Mouse (Mus musculus) hindbrain, embryonic 13.5 days (tissue): ENCODE results near the gene Txndc12. TPM values are rescaled to one million over a fixed set of nuclear protein-coding genes. Genes with fewer than 3 reads are reported as not detected.
A peak's percentile ranks its signal among the peaks of the same experiment; 100 is the strongest.

Experiments used
- ATAC-seq: fragments of 200-750 bp; cut with Nextera tagmentation; 2 replicates; pipeline ENCODE4 v1.8.0; 2017; ENCODE audit warnings: moderate TSS enrichment; ENCODE audit not compliant: low FRiP score
- H3K27ac ChIP-seq: fragments of 300-500 bp; sonication (generic); 2 replicates; pipeline ENCODE4 v1.5.1; 2015; ENCODE audit warnings: inconsistent platforms, mild to moderate bottlenecking, moderate library complexity
- H3K27me3 ChIP-seq: fragments of 300-500 bp; sonication (generic); 2 replicates; pipeline ENCODE4 v1.6.1; 2015; ENCODE audit warnings: mild to moderate bottlenecking, inconsistent platforms
- H3K36me3 ChIP-seq: fragments of 300-500 bp; sonication (generic); 2 replicates; pipeline ENCODE4 v1.6.1; 2015; ENCODE audit warnings: mild to moderate bottlenecking, inconsistent platforms
- H3K4me1 ChIP-seq: fragments of 300-500 bp; sonication (generic); replicated peaks from 2 replicates; pipeline ENCODE4 v1.6.1; 2015; ENCODE audit warnings: inconsistent platforms
- H3K4me2 ChIP-seq: fragments of 300-500 bp; sonication (generic); 2 replicates; pipeline ENCODE4 v1.6.1; 2015; ENCODE audit warnings: inconsistent platforms, mild to moderate bottlenecking, moderate library complexity
- H3K4me3 ChIP-seq: fragments of 300-500 bp; sonication (generic); 2 replicates; pipeline ENCODE4 v1.5.1; 2015; ENCODE audit warnings: mild to moderate bottlenecking, inconsistent platforms
- H3K9ac ChIP-seq: fragments of 300-500 bp; sonication (generic); 2 replicates; pipeline ENCODE4 v1.6.1; 2015; ENCODE audit warnings: mild to moderate bottlenecking, inconsistent platforms
- H3K9me3 ChIP-seq: fragments of 300-500 bp; sonication (generic); 2 replicates; pipeline ENCODE4 v1.6.1; 2016; ENCODE audit warnings: inconsistent platforms
- WGBS: fragments of 180-500 bp; shearing (Covaris S2); methylation state at CpG from one replicate; pipeline ENCODE4 v1.1.7; 2015; 5-methylcytosine and 5-hydroxymethylcytosine counted together
- polyA plus RNA-seq: library from polyadenylated mRNA; unstranded; fragments of >200 nt; fragmentation: Nextera tagmentation; extraction: Ambion mirVana; gene quantifications from 2 replicates; pipeline ENCODE4 v1.2.1, GENCODE M21; 2015

Txndc12 gene
- polyA plus RNA-seq = 75.1 and 79.5 TPM in 2 replicates

DNA sequence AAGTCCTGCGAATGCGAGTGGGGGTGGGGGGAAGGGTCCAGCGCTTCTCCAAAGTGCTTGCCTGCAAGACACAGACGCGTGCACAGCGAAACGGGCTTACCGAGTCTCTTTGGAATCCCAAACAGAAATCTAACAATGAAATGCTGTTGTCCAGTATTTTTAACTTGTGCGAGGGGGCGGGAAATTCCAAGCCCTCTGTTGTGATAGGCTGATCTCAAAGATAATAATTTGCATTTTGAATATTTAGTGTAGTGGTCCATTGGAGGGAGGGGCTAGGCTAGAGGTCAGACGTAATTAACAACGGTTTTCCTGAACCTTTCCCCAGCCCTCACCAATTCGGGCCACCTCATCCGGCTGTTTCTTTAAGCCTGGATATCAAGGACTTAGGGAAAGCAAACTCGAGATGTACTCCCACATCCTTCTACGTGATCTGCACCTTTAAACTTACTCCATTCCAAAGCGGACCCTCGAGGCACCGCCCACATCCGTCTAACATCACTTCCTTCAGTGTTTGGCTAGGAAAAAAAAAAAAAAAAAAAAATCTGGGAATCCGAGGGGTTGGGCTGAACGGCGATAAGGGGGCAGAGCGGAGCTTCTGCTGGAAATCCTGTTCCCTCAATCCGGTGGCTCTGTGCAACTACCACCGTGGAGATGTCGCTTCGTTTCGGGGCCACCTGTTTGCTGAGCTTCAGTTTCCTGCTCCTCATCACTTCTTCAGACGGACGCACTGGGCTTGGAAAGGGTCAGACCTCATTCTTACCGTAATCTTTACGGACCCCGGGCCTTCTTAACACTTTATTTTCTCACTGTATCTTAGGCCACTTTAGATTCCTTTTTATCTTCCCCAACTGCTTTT, at the start of gene Txndc12:
Gene Txndc12, plus strand, starts transcription at position 487 of the 856 bp plus-strand sequence.
- peak within 1 kb of the TSS; percentile 81 for H3K4me3 ChIP-seq
- peaks cover 52% of the 10 kb centered on the region for H3K4me1 ChIP-seq
- H3K36me3 ChIP-seq = peaks cover 5% of the 10 kb centered on the region; the same call in 1 of the 2 replicates
- no peaks in the 10 kb centered on the region for H3K9me3 ChIP-seq
- H3K27ac ChIP-seq = peak within 1 kb of the TSS; percentile 100
- H3K27me3 ChIP-seq = no peaks in the 10 kb centered on the region
- peak; percentile 84 for ATAC-seq
- H3K9ac ChIP-seq = peak within 1 kb of the TSS; percentile 99
- H3K4me2 ChIP-seq = peak within 1 kb of the TSS; percentile 88
- WGBS = under 1% methylated on average over 34 of the region's 34 CpGs

DNA sequence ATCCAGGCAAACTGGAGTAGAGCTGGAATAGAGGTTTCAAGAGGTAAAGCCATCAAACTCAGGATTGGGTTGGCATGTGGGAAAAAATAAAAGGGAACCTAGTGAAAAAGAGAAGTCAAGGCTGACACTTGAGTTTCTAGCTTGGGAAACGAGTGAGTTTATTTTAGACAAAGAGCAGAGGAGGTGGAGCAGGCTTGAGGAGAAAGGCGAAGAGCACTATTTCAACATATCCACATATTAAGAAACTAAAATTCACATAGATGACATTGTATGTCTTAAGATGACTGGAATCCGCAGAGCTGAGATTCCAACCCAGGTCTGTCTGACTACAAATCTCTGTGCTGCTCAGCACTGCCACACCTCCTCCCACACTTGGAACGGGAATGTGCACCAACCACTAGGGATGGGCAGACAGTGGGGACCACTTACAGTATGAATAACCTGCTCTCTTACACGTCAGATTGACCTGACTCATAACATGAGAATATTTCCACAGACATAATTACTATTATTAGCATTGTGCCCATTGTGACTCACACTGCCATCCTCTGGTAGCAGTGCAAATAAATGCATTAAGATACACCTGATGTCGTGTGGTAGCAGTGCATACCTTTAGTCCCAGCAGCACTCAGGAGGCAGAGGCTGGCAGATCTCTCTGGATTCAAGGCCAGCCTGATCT, 45.0 kb upstream of the Txndc12 start:
- Histone ChIP-seq H3K4me2 (no peak overlapping the region), H3K27ac (no peak overlapping the region), H3K9me3 (no peaks in the 10 kb centered on the region), H3K9ac (no peak overlapping the region), H3K36me3 (no peaks in the 10 kb centered on the region), H3K4me1 (no peaks in the 10 kb centered on the region), H3K4me3 (no peak overlapping the region), H3K27me3 (no peaks in the 10 kb centered on the region)
- ATAC-seq = no peak
- 84% methylated on average over 6 of the region's 6 CpGs for WGBS

DNA sequence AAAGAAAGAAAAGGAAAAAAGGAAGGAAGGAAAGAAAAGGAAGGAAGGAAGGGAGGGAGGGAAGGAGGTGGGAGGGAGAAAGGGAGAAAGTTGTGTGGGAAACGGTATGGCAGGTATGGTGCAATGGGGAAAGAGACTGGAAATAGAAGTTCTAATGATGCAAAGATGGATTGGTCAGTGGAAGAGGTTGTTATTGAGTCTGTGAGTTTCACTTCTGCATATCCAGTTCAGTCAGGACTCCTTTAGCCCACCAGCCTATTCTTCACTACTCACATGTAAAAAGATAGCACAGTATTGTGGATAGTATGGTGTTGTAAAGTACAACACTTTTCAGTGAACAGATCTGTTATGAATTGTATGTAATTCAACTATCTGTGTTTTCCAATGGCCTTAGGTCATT, 43.9 kb upstream of the Txndc12 start:
- Histone ChIP-seq H3K4me1 (no peaks in the 10 kb centered on the region), H3K27ac (no peak overlapping the region), H3K9me3 (no peaks in the 10 kb centered on the region), H3K9ac (no peak overlapping the region), H3K4me2 (no peak overlapping the region), H3K4me3 (no peak overlapping the region), H3K27me3 (no peaks in the 10 kb centered on the region), H3K36me3 (no peaks in the 10 kb centered on the region)
- ATAC-seq = no peak
- WGBS = 81% methylated on average over 1 of the region's 1 CpGs

DNA sequence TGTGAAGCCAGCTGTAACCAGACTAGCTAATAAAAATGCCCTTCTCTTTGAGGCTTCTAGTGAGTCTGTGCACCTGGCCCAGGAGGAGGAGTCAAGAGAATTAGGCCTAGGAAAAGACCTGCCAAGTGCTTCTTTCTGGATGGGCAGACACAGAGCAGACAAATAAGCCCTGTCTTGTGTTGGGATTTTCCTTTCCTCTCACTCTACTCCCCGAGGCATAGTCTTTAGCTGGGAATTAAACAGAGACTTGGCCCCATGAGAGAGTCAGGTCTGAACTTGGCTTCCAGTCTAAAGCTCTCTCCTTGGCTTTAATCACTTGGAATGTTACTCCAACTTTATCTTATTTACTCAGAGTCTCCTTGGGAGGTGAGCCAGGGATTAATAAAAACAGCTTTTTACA, 40.5 kb upstream of the Txndc12 start:
- H3K36me3 ChIP-seq = no peaks in the 10 kb centered on the region
- no peaks in the 10 kb centered on the region for H3K9me3 ChIP-seq
- H3K27ac ChIP-seq = no peak overlapping the region
- H3K9ac ChIP-seq = no peak overlapping the region
- H3K4me2 ChIP-seq = no peak overlapping the region
- ATAC-seq = no peak
- H3K4me1 ChIP-seq = no peaks in the 10 kb centered on the region
- H3K4me3 ChIP-seq = no peak overlapping the region
- H3K27me3 ChIP-seq = no peaks in the 10 kb centered on the region
- WGBS = 64% methylated on average over 1 of the region's 1 CpGs

DNA sequence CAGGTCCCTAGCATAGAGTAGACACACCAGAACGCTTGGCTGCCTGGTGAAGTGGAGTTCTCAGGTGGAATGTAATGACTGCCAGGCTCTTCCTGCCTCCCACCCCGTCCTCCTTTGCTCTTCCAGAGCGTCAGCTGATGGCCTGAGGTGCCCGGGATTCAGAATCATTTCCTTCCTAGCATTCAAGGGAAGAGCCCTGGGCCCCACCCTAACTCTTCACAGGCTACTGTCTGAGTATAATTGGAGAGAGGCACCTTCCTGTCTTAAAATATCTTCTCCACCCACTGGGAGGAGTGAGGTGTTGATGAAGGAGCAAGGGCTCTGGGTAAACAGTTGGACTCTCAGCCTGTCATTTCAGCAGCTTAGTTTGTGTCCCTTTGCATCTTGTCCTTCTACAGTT, 37.7 kb upstream of the Txndc12 start:
- H3K27me3 ChIP-seq = no peaks in the 10 kb centered on the region
- H3K4me2 ChIP-seq = no peak overlapping the region
- WGBS = 61% methylated on average over 4 of the region's 4 CpGs
- H3K9ac ChIP-seq = no peak overlapping the region
- H3K27ac ChIP-seq = no peak overlapping the region
- no peaks in the 10 kb centered on the region for H3K4me1 ChIP-seq
- H3K36me3 ChIP-seq = no peaks in the 10 kb centered on the region
- H3K4me3 ChIP-seq = no peak overlapping the region
- no peaks in the 10 kb centered on the region for H3K9me3 ChIP-seq
- no peak for ATAC-seq

DNA sequence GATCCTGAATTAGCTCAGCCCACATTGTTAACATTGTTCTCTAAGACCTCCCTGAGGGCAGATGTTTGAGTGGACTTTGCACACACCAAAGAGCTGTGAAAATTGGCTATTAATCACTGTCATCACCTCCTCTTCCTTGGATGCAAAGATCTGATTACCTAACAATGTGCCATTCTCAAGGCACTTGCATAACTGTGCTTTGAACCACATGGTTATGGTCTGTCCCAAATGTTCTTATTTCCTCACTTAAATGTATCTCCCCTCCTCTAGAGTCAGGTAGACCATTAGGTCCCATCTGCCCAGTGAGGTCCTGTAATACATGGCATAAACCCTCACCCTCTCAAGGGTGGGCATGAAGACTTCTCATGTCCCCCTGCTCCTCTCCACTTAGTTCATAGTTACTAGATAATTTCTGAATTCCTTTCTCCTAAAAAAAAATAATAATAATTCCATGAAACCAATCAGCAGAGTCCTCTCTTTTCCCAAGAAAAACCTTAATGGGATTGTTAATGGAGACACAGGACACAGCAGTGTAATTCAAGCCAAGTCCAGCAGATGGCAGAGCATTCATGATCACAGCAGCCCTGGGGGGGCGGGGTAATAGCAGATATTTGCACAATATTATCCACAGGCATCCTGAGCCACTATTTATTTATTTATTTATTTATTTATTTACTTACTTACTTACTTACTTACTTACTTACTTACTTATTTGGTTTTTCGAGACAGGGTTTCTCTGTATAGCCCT, 36.1 kb upstream of the Txndc12 start:
- no peak overlapping the region for H3K27ac ChIP-seq
- H3K4me1 ChIP-seq = no peaks in the 10 kb centered on the region
- H3K9ac ChIP-seq = no peak overlapping the region
- H3K9me3 ChIP-seq = no peaks in the 10 kb centered on the region
- no peak overlapping the region for H3K4me2 ChIP-seq
- no peak overlapping the region for H3K4me3 ChIP-seq
- WGBS = 47% methylated on average over 2 of the region's 2 CpGs
- H3K27me3 ChIP-seq = no peaks in the 10 kb centered on the region
- H3K36me3 ChIP-seq = no peaks in the 10 kb centered on the region
- ATAC-seq = no peak

DNA sequence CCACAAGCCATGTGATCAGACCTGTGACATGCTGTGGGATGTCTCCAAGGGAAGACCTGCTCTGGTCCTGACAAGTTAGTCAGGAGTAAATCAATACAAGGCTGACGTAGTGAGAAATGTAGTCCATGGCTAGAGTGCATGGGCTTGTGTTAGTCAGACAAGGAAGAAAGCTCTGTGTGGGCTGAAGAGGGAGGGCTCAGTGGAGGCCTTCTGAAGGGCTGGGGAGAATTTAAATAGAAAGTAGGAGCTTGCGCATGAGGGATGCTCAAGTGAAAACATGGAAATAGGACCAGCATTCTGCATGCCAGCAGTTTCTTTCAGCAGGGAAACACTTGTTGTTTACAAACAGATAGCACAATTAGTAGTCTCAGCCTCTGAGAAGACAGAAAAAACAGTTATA, 30.9 kb upstream of the Txndc12 start:
- no peaks in the 10 kb centered on the region for H3K4me1 ChIP-seq
- H3K9ac ChIP-seq = no peak overlapping the region
- H3K4me3 ChIP-seq = no peak overlapping the region
- 75% methylated on average over 2 of the region's 2 CpGs for WGBS
- no peaks in the 10 kb centered on the region for H3K36me3 ChIP-seq
- no peak overlapping the region for H3K4me2 ChIP-seq
- no peak overlapping the region for H3K27ac ChIP-seq
- no peak for ATAC-seq
- H3K9me3 ChIP-seq = no peaks in the 10 kb centered on the region
- H3K27me3 ChIP-seq = no peaks in the 10 kb centered on the region

DNA sequence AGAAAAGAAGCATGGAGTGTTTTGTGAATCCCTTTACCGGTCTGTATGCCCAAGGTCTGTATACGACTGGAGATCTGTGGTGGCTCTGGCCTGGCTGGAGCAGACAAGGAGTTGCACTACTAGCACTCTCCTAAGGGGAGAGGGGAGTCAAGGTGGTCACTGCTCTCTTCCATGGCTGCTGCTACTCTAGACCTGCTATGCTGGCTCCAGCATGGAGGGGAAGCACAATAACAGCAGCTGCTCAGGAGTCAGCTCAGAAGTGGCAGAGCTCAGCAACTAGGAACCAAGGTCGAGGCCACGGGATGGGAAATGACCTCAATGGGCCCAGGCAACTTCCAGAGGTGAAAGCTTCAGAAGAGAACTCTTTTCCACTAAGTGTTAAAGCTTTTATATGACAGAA, 23.3 kb upstream of the Txndc12 start:
- H3K9ac ChIP-seq = no peak overlapping the region
- 72% methylated on average over 4 of the region's 4 CpGs for WGBS
- no peaks in the 10 kb centered on the region for H3K27me3 ChIP-seq
- peaks cover 13% of the 10 kb centered on the region for H3K36me3 ChIP-seq
- no peak overlapping the region for H3K4me2 ChIP-seq
- no peaks in the 10 kb centered on the region for H3K9me3 ChIP-seq
- H3K4me1 ChIP-seq = no peaks in the 10 kb centered on the region
- no peak overlapping the region for H3K4me3 ChIP-seq
- no peak overlapping the region for H3K27ac ChIP-seq
- no peak for ATAC-seq

DNA sequence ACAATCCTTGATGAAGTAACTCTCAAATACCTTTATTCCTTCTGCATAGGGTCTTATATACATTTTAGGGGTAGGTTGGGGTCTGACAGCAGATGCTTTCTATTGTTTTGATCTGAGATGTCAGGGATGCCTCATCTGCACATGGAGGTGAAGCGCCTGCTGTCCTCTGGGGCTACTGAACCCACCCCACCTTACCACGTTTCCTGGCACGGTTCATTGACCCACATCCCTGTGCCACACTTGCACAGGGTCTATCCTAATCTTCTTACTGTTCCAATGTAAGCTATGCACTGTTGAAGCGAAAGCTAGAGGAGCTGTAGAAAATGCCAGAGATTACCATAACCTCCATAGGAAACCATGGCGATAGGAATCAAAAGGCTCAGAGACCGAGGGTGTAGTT, 22.9 kb upstream of the Txndc12 start:
- Histone ChIP-seq H3K4me1 (no peaks in the 10 kb centered on the region), H3K9me3 (no peaks in the 10 kb centered on the region), H3K4me3 (no peak overlapping the region), H3K27me3 (no peaks in the 10 kb centered on the region), H3K36me3 (peaks cover 13% of the 10 kb centered on the region), H3K4me2 (no peak overlapping the region), H3K9ac (no peak overlapping the region), H3K27ac (no peak overlapping the region)
- WGBS = 65% methylated on average over 6 of the region's 6 CpGs
- no peak for ATAC-seq

DNA sequence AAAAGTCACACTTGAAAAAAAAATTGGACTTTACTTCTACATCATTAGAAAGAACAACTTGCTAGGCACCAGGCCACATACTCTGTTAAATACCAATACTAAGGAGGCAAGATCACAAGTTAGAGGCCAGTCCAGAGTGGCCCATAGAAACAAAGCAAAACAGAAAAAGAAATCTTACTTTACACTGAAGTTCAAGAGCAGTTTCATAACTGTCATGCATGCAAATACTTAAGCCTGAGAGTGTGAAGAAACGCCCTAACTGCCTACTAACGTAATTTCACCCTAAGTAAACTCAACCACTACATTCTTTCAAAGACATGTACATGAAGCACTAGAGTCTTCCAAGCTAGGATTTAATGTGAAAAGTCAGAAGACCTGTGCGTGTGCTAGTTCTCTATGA, 8.7 kb upstream of the Txndc12 start:
- Histone ChIP-seq H3K4me2 (no peak overlapping the region), H3K36me3 (peaks cover 77% of the 10 kb centered on the region), H3K9ac (no peak overlapping the region), H3K27ac (no peak overlapping the region), H3K9me3 (no peaks in the 10 kb centered on the region), H3K4me3 (no peak overlapping the region), H3K27me3 (no peaks in the 10 kb centered on the region), H3K4me1 (peaks cover 7% of the 10 kb centered on the region)
- WGBS = 96% methylated on average over 3 of the region's 3 CpGs
- ATAC-seq = no peak

DNA sequence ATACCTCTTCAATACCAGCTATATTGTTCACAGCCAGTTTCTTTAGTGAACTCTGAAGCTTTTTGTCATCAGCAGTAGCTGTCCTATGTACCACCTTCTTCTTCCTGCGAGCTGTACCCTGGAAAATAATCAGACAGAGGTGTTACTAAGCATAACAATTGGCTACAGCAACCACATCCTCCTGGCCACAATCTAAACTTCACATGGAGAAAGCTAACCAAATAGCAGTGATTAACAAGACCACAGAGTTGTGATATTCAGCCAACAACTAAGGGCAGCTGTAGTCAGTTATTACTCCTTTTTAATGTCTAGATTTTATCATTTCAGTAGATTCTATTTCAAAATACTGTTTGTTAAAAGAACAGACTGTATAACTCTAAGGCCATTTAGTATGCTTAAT, 8.3 kb upstream of the Txndc12 start:
- H3K9me3 ChIP-seq = no peaks in the 10 kb centered on the region
- peaks cover 74% of the 10 kb centered on the region for H3K36me3 ChIP-seq
- H3K27ac ChIP-seq = no peak overlapping the region
- no peak for ATAC-seq
- no peaks in the 10 kb centered on the region for H3K27me3 ChIP-seq
- H3K4me2 ChIP-seq = no peak overlapping the region
- no peak overlapping the region for H3K4me3 ChIP-seq
- WGBS = 100% methylated on average over 1 of the region's 1 CpGs
- H3K4me1 ChIP-seq = peaks cover 11% of the 10 kb centered on the region
- no peak overlapping the region for H3K9ac ChIP-seq

DNA sequence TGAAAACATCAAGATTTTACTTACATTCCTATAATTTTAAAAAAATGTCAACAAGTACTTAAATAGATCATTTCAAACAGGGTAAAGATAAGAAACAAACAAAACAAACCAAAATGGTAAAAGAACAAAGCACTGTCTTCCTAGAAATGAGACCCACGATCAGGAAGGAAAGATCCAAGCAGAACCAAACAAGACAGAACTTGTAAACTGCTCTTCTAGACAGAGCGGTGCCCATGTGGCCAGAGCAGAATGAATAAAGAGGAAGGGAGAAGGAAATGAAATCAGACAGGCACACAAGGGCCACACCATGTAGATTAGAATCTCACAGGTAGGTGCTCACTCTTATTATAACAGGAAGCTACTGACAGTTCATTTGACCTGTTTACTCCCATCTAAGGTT, 7.8 kb upstream of the Txndc12 start:
- H3K9ac ChIP-seq = no peak overlapping the region
- H3K4me1 ChIP-seq = peaks cover 16% of the 10 kb centered on the region
- H3K4me2 ChIP-seq = no peak overlapping the region
- no peak for ATAC-seq
- no peak overlapping the region for H3K4me3 ChIP-seq
- peaks cover 70% of the 10 kb centered on the region for H3K36me3 ChIP-seq
- H3K9me3 ChIP-seq = no peaks in the 10 kb centered on the region
- 85% methylated on average over 2 of the region's 2 CpGs for WGBS
- no peaks in the 10 kb centered on the region for H3K27me3 ChIP-seq
- no peak overlapping the region for H3K27ac ChIP-seq
